Mouse (Mus musculus): ENCODE results near the gene Dusp12.

The Dusp12 gene

GRCm38 (mm10) chr1:170863033-170863432 is 22.3 kb downstream of the Dusp12 start:
- DNase-seq (ENCODE audit: low read depth, low spot score), result no peak

DNA sequence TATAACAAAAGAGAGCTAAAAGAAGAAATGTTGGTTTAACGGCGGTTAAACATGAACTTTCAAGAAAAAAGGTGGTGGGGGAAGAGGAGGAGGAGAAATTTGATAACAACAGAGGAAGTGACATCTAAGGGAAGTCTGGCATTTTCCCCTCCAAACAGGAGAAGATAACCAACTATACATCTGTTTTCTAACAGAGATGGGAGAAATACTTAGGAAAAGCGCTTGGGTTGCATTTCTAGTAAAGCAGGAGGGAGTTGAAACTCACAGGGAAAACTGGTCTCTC is 23.0 kb downstream of the Dusp12 start:
- no peak for DNase-seq (ENCODE audit: low read depth, low spot score)

- no peak for DNase-seq (ENCODE audit: low read depth, low spot score)
Measured at GRCm38 (mm10) chr1:170861671-170862434, 23.5 kb downstream of the Dusp12 start.

- no peak for DNase-seq (ENCODE audit: low read depth, low spot score)
Measured at GRCm38 (mm10) chr1:170858872-170859271, 26.5 kb downstream of the Dusp12 start.

DNA sequence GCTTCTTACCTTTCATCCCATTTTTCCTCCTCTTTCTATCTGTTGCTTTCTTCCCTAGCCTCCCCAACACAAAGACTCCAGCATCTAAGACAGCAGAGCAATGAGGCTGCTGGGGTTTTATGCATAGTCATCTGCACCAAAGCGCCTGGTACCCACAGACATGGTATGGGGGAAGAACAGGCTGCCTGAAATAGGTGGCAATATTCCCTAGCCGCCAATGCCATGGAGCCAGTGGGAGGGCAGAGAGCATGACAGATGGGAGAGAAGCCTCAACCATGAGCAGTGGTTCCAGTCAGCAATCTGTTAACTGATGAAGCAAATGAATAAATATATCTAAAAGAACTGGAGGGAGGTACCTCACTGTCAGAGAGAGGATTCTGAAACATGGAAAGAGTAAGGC is 28.0 kb downstream of the Dusp12 start:
- no peak for DNase-seq (ENCODE audit: low read depth, low spot score)

GRCm38 (mm10) chr1:170855056-170855760 is 30.1 kb downstream of the Dusp12 start:
- no peak for DNase-seq (ENCODE audit: low read depth, low spot score)

DNA sequence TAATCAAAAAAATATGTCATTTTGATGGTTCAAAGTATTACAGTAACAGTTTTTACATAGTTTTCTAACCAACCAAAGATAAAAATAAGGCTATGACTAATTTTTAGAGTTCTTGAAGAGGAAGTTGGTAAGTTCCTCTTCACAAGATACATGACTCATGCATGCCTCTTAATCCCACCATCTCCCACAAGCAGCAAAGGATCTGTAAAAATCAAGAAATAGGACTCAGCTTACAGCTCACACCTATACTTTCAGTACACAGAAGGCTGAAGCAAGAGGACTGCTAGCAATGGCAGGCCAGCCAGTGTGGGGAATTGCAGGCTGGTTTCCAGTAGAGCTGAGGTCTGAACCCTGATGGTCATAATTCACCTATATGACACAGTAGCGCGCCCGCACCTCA is 31.7 kb downstream of the Dusp12 start:
- DNase-seq (ENCODE audit: low read depth, low spot score), result no peak

DNA sequence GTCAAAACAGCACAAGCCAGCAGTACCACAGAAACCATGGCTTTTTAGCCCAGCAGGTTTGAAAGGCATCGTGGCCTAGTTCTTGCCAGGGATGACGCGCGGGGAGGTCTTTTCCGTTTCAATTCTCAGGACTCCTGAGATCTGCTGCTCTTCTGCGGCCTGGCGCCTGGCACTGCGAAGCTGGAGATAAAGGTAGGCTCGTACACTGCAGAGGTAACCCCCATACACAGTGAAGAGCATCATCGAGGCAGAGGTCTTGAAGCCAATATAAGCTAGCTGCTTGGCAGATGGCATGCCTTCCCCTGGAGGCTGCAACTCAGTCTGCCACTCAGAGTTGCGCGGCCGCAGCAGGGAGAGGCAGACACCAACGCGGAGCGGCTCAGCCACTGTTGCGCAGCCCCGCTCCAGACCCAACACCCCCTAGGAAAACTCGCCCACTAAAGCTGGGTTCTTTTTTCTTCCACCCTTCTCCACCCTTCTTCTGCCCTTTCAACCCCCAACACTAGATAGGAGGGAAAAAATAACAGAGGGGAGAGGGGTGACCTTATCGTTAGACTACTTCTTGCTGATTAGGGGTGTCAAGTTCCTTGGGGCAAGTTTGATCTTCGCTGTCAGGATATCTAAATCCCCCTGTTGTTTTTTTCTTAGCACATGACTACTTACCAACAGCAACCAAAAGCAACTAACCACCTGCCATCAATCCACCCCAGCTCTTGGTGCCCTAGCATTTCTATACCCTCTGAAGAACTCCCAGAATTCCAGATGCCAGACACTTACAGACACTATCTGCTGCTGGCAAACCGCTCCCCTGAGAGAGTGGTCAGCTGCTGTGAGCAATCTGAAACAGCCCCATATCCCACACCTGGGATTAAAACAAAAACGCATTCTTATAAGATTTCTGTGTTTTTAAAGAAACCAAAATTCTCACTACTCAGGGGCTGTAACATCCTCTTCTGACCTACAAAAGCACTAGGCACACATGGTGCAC is 34.4 kb downstream of the Dusp12 start:
- no peak for DNase-seq (ENCODE audit: low read depth, low spot score)

GRCm38 (mm10) chr1:170850007-170850406 is 35.3 kb downstream of the Dusp12 start:
- DNase-seq (ENCODE audit: low read depth, low spot score), result no peak

DNA sequence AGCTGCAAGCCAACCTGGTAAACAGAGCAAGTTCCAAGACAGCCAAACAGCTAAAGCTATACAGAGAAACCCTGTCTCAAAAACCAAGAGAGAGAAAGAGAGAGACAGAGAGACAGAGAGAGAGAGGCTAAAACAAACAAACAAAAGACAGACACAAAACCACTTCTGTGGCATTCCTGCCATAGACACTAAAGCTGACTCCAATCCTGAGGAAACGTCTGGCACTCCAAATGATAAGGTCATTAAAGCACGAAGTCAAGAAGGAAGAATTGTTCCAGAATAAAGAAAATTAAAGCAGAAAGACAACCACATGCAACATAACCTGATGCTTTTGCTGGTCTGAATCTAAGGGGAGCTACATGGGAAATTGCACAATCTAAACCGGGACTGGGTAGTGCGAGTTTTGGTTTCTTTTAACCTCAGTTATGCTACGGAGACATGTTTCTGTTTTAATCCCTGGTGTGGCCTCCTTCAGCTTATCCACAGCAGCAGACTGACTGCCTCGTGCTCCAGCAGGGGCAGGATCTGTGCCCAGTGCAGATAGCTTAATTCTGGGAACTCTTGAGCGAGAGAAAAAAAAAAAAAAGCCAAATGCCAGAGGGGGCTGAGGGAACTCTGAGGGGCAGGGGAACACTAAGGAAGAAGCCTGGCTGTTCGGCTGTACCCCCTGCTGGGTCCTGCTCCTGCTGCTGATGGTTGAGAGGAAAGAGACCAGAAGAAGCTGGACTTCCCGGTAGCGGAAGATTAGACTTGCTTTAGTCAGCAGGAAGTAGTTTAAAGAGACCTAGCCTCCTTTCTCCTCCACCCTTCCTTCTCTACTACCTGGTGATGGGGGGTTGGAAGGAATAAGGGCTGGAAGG is 39.7 kb downstream of the Dusp12 start:
- DNase-seq (ENCODE audit: low read depth, low spot score), result no peak

DNA sequence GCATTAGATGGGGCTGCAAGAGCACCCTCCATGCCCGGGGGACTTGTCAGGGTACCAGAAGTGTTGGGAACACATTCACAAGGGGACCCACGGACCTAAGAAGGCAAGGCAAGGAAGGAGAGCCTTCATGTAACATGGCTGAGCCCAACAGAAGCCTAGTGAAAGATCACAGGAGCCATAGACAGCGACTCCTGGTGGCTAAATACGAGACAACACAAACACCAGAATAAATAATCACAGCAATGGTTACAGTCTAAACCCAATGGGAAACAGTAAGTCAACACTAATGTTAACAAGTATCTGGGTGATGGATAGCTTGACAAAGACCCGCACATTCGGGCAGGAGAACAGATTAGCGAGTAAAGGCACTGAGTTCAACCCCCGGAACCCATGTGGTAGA is 41.0 kb downstream of the Dusp12 start:
- peak; percentile 28 for DNase-seq (ENCODE audit: low read depth, low spot score)

DNA sequence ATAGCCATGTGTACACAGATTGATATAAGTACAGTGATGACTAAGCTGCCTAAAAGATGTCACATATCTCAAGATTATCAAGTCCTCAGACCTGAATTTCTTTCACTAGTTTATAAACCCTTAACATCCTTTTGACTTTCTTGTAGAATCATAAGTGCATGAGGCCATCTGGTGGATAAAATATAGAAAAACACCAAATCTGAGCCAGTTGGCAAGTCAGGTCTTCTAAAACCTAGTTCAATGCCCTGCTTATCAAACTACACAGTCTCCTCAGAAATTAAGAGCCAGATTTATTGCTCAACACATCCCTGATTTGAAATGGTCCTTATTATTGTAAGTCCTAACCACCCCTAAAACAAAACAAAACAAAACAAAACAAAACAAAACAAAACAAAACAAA is 45.7 kb downstream of the Dusp12 start:
- no peak for DNase-seq (ENCODE audit: low read depth, low spot score)

- DNase-seq (ENCODE audit: low read depth, low spot score), result no peak
Measured at GRCm38 (mm10) chr1:170834756-170835155, 50.6 kb downstream of the Dusp12 start.

DNA sequence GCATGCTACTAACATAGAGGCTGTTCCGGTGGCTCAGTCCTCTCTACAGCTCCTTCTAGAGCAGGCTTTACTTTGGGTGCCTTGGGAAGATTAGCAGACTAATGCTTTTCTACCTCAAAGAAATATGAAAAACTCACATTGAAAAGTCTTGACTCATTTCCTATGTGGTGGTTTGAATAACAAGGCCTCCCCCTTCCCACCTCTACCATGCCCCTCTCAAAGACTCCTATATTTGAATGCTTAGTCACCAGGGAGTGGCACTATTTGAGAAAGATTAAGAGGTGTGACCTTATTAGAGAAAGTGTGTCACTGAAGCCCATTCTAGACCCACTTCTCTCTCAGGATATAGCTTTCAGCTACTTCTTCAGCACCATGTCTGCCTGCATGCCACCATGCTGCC is 55.6 kb downstream of the Dusp12 start:
- DNase-seq (ENCODE audit: low read depth, low spot score), result no peak

- DNase-seq (ENCODE audit: low read depth, low spot score), result no peak
Measured at GRCm38 (mm10) chr1:170829344-170829743, 56.0 kb downstream of the Dusp12 start.

Measured in R1 (cell line).